ENCODE assay signal across 9 mouse cellular contexts in the genomic region with DNA sequence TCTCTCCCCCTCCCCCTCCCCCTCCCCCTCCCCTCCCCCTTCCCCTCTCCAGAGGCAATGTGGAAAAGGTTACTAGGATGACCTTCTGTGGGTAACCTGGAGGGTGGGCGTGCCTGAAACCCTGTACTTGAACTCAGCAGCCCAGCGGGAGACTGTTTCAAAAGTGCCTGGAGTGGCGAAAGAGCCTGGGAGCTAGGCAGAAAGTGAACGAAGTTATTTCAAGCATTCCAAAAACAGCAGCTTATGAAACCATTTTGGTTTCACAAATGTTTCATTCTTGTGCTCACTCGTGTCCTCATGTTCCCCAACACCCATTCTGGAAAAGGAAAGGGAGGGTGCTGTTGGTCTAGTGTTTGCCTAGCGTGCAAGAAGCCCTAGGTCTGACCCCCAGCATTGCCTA. TPM values are rescaled to one million over a fixed set of nuclear protein-coding genes. Genes with fewer than 3 reads are reported as not detected.
DNase-seq lines count a peak whose midpoint lies in the region; TF ChIP-seq lines count a peak whose summit lies in the region.
"Had no signal": no experiment of that assay in that cellular context is flagged by ENCODE, and none has a peak within 500 bp of the region (broad histone marks: within the 10 kb centered on the region; RNA-seq: fewer than 3 reads in every experiment).

No protein-coding gene starts in this region.

- no peak overlapping the region for H3K27ac ChIP-seq in testis, adult 2 months (ENCODE audit: control insufficient read depth, insufficient read depth, low read depth, low read length)

- H3K4me3 ChIP-seq in testis, adult 2 months (ENCODE audit: control insufficient read depth, low read depth, low read length): peak overlapping the region; percentile 64

- DNase-seq in adrenal gland, adult 8-10 months: peak; percentile 37
- no peak for DNase-seq in adrenal gland, postnatal 4 days (ENCODE audit: low spot score in 2 of 2)
- no peak for DNase-seq in testis, postnatal 10 days (ENCODE audit: low spot score)
- peak; percentile 42 for DNase-seq in kidney, postnatal 10 days
- peak; percentile 54 to 73 for DNase-seq in lung, postnatal 4 days
- DNase-seq in urinary bladder, postnatal 14 days (ENCODE audit: low spot score): no peak
- no peak for DNase-seq in spleen, adult 18-20 months

- no peaks in the 10 kb centered on the region for H3K36me3 ChIP-seq in testis, adult 2 months (ENCODE audit: control insufficient read depth, insufficient read depth, low read length)

- no peak for TF ChIP-seq CTCF in testis, adult 2 months (IDR thresholded peaks at IDR 0.05; ENCODE audit: control insufficient read depth, insufficient read depth, insufficient replicate concordance, low read depth, low read length)

- no peak for TF ChIP-seq POLR2A in testis, adult 2 months (IDR thresholded peaks at IDR 0.05; ENCODE audit: control insufficient read depth, low read depth, low read length)

- H3K4me1 ChIP-seq in testis, adult 2 months (ENCODE audit: control insufficient read depth, insufficient read depth, low read length): peaks cover 18% of the 10 kb centered on the region

- peaks cover 4% of the 10 kb centered on the region; the same call in 1 of the 2 replicates for H3K27me3 ChIP-seq in testis, adult 2 months (ENCODE audit: control insufficient read depth, insufficient read depth, low read length)

RNA-seq across cellular contexts. Expression of a gene that starts 1.6 kb away (rescaled TPM):
- total RNA-seq in adrenal gland, adult 8-10 months (2022): 100 to 1,000 TPM in 3 of 4 experiments, 10 to 100 TPM in 1; 88.1 to 240 (median 162) TPM
- 10 to 100 TPM; 72.3 to 97.8 TPM for total RNA-seq in adrenal gland, postnatal 4 days (2021)
- polyA plus RNA-seq in testis, adult 2 months (2012; rRNA removed): 24.0 and 26.5 TPM in 2 replicates

RNA-seq across cellular contexts. Expression of a gene that starts 52.6 kb away (rescaled TPM):
- total RNA-seq in adrenal gland, adult 8-10 months (2022): under 1 TPM in 1 of 4 experiments, not detected in 3; 0.12 TPM
- not detected for total RNA-seq in adrenal gland, postnatal 4 days (2021)
- 0.68 and 0.70 TPM in 2 replicates for polyA plus RNA-seq in testis, adult 2 months (2012; rRNA removed)
- polyA plus RNA-seq: gonadal fat pad, adult 2 months had no signal

Comparison
In these comparisons a context has a peak if more than half of its experiments do, and no peak if none do; other contexts are left out.
1. DNase-seq: peak in adrenal gland, adult 8-10 months (single experiment), kidney, postnatal 10 days (single experiment) and lung, postnatal 4 days (2 of 2); none in adrenal gland, postnatal 4 days (0 of 2), testis, postnatal 10 days (single experiment), urinary bladder, postnatal 14 days (single experiment) and spleen, adult 18-20 months (0 of 2).